Mouse (Mus musculus) forebrain, postnatal 0 days (tissue): Measurements from ENCODE around the gene Olfr39. TPM values are rescaled to one million over a fixed set of nuclear protein-coding genes. Genes with fewer than 3 reads are reported as not detected.
"Not testable (repeated sequence)": the region's sequence is repeated elsewhere in the genome, so short reads cannot be mapped to it uniquely, and the experiment has no call there.

Experiments used
- ATAC-seq: fragments of 200-750 bp; cut with Nextera tagmentation; 2 replicates; pipeline ENCODE4 v1.8.0; 2017; ENCODE audit warnings: mild to moderate bottlenecking, moderate library complexity
- DNase-seq: peaks from one replicate; pipeline ENCODE4 v3.0.0-alpha.2; 2015
- H3K27ac ChIP-seq: fragments of 300-500 bp; sonication (generic); 2 replicates; pipeline ENCODE4 v1.5.1; 2014; ENCODE audit warnings: low read depth, mild to moderate bottlenecking, antibody characterized with exemption, low read length, moderate library complexity, mixed read lengths
- H3K27me3 ChIP-seq: fragments of 300-500 bp; sonication (generic); 2 replicates; pipeline ENCODE4 v1.6.1; 2014; ENCODE audit warnings: mild to moderate bottlenecking, low read length, mixed read lengths; ENCODE audit not compliant: insufficient read depth
- H3K36me3 ChIP-seq: fragments of 300-500 bp; sonication (generic); 2 replicates; pipeline ENCODE4 v1.6.1; 2014; ENCODE audit warnings: mild to moderate bottlenecking, moderate library complexity; ENCODE audit not compliant: insufficient read depth
- H3K4me1 ChIP-seq: fragments of 300-500 bp; sonication (generic); 2 replicates; pipeline ENCODE4 v1.6.1; 2014; ENCODE audit warnings: antibody characterized with exemption; ENCODE audit not compliant: insufficient read depth
- H3K4me2 ChIP-seq: fragments of 300-500 bp; sonication (generic); 2 replicates; pipeline ENCODE4 v1.6.1; 2014; ENCODE audit warnings: low read depth, mild to moderate bottlenecking, moderate library complexity
- H3K4me3 ChIP-seq: fragments of 300-500 bp; sonication (generic); 2 replicates; pipeline ENCODE4 v1.5.1; 2014; ENCODE audit warnings: low read depth, low read length, mixed read lengths
- H3K9ac ChIP-seq: fragments of 300-500 bp; sonication (generic); 2 replicates; pipeline ENCODE4 v1.6.1; 2014; ENCODE audit warnings: mild to moderate bottlenecking
- H3K9me3 ChIP-seq: fragments of 300-500 bp; sonication (generic); 2 replicates; pipeline ENCODE4 v1.6.1; 2016; ENCODE audit warnings: low read length
- CTCF ChIP-seq: sonication (generic); IDR thresholded peaks from 2 replicates; pipeline ENCODE4 v1.5.1; 2016; ENCODE audit warnings: antibody characterized with exemption, control low read depth, low read depth
- WGBS: fragments of 180-500 bp; shearing (Covaris S2); extraction: QIAGEN DNeasy Blood & Tissue Kit; methylation state at CpG from one replicate; pipeline ENCODE4 v1.1.7; 2014; 5-methylcytosine and 5-hydroxymethylcytosine counted together
- polyA plus RNA-seq: library from polyadenylated mRNA; unstranded; fragments of >200 nt; fragmentation: Nextera tagmentation; extraction: Ambion mirVana; gene quantifications from 2 replicates; pipeline ENCODE4 v1.2.1, GENCODE M21; 2015
- total RNA-seq: library from RNA; depleted of rRNA; stranded (reverse); fragments of >200 nt; gene quantifications from 2 replicates; pipeline ENCODE4 v1.2.3, GENCODE M21; 2014; rRNA removed

Gene Olfr39
- not detected in 2 replicates for total RNA-seq
- polyA plus RNA-seq = not detected in 2 replicates

GRCm38 (mm10) chr9:20282051-20282450, at the start of gene Olfr39:
Olfr39 (plus strand) TSS chr9:20282351.
- Histone ChIP-seq H3K9ac (no peak within 1 kb of the TSS), H3K27ac (no peak within 1 kb of the TSS), H3K4me1 (no peaks in the 10 kb centered on the region), H3K27me3 (no peaks in the 10 kb centered on the region), H3K36me3 (no peaks in the 10 kb centered on the region), H3K9me3 (no peaks in the 10 kb centered on the region), H3K4me2 (no peak within 1 kb of the TSS), H3K4me3 (no peak within 1 kb of the TSS)
- WGBS = 86% methylated on average over 1 of the region's 1 CpGs
- ATAC-seq (no peak), DNase-seq (no peak)
- TF ChIP-seq CTCF = no peak

GRCm38 (mm10) chr9:20236819-20237218, 45.3 kb upstream of the Olfr39 start, which contains the start of gene Olfr872:
Olfr872 (plus strand) TSS chr9:20237119.
- H3K36me3 ChIP-seq = no peaks in the 10 kb centered on the region
- no peak within 1 kb of the TSS for H3K9ac ChIP-seq
- TF ChIP-seq CTCF = no peak
- H3K4me3 ChIP-seq = no peak within 1 kb of the TSS
- DNase-seq (no peak), ATAC-seq (no peak)
- no peaks in the 10 kb centered on the region for H3K4me1 ChIP-seq
- H3K27ac ChIP-seq = no peak within 1 kb of the TSS
- no peaks in the 10 kb centered on the region for H3K9me3 ChIP-seq
- no peaks in the 10 kb centered on the region for H3K27me3 ChIP-seq
- H3K4me2 ChIP-seq = no peak within 1 kb of the TSS

GRCm38 (mm10) chr9:20237378-20237777, 44.8 kb upstream of the Olfr39 start:
- no peak overlapping the region for H3K4me2 ChIP-seq
- ATAC-seq (no peak), DNase-seq (no peak)
- no peaks in the 10 kb centered on the region for H3K9me3 ChIP-seq
- H3K27ac ChIP-seq = no peak overlapping the region
- H3K27me3 ChIP-seq = no peaks in the 10 kb centered on the region
- H3K36me3 ChIP-seq = no peaks in the 10 kb centered on the region
- H3K9ac ChIP-seq = no peak overlapping the region
- no peak for TF ChIP-seq CTCF
- WGBS = 69% methylated on average over 2 of the region's 2 CpGs
- no peaks in the 10 kb centered on the region for H3K4me1 ChIP-seq
- no peak overlapping the region for H3K4me3 ChIP-seq

GRCm38 (mm10) chr9:20295562-20295961, 13.4 kb downstream of the Olfr39 start:
- 78% methylated on average over 5 of the region's 5 CpGs for WGBS
- not testable (repeated sequence) for H3K27me3 ChIP-seq, H3K4me2 ChIP-seq, DNase-seq, H3K9me3 ChIP-seq, H3K27ac ChIP-seq, H3K9ac ChIP-seq, H3K36me3 ChIP-seq, ATAC-seq, H3K4me3 ChIP-seq, H3K4me1 ChIP-seq

GRCm38 (mm10) chr9:20298232-20298631, 16.1 kb downstream of the Olfr39 start, which contains the start of gene Olfr873:
Olfr873 (plus strand) TSS chr9:20298532.
- ATAC-seq (no peak), DNase-seq (no peak)
- H3K9ac ChIP-seq = no peak within 1 kb of the TSS
- no peaks in the 10 kb centered on the region for H3K9me3 ChIP-seq
- no peaks in the 10 kb centered on the region for H3K36me3 ChIP-seq
- H3K4me1 ChIP-seq = no peaks in the 10 kb centered on the region
- no peak for TF ChIP-seq CTCF
- H3K4me3 ChIP-seq = no peak within 1 kb of the TSS
- H3K27ac ChIP-seq = no peak within 1 kb of the TSS
- no peak within 1 kb of the TSS for H3K4me2 ChIP-seq
- 94% methylated on average over 1 of the region's 1 CpGs for WGBS
- H3K27me3 ChIP-seq = no peaks in the 10 kb centered on the region

GRCm38 (mm10) chr9:20335994-20336393, 53.8 kb downstream of the Olfr39 start, which contains the start of gene Olfr18:
Olfr18 (minus strand) TSS chr9:20336094.
- Histone ChIP-seq H3K4me1 (no peaks in the 10 kb centered on the region), H3K27ac (no peak within 1 kb of the TSS), H3K4me3 (no peak within 1 kb of the TSS), H3K27me3 (no peaks in the 10 kb centered on the region), H3K4me2 (no peak within 1 kb of the TSS), H3K9ac (no peak within 1 kb of the TSS), H3K36me3 (no peaks in the 10 kb centered on the region), H3K9me3 (no peaks in the 10 kb centered on the region)
- TF ChIP-seq CTCF = no peak
- DNase-seq (no peak), ATAC-seq (no peak)

Other genes starting within 250 kb of the Olfr39 start
- not detected in 2 replicates for gene Olfr867, start 224.8 kb upstream of the Olfr39 start, total RNA-seq
- not detected in 2 replicates for gene Olfr867, start 224.8 kb upstream of the Olfr39 start, polyA plus RNA-seq
- gene Olfr868, start 183.7 kb upstream of the Olfr39 start, total RNA-seq = not detected in 2 replicates
- not detected in 2 replicates for gene Olfr868, start 183.7 kb upstream of the Olfr39 start, polyA plus RNA-seq
- gene Olfr869, start 153.3 kb upstream of the Olfr39 start, total RNA-seq = not detected in 2 replicates
- gene Olfr869, start 153.3 kb upstream of the Olfr39 start, polyA plus RNA-seq = not detected in 2 replicates
- gene Olfr870, start 108.3 kb upstream of the Olfr39 start, total RNA-seq = not detected in 2 replicates
- gene Olfr870, start 108.3 kb upstream of the Olfr39 start, polyA plus RNA-seq = not detected in 2 replicates
- gene Olfr871, start 70.1 kb upstream of the Olfr39 start, total RNA-seq = not detected in 2 replicates
- not detected in 2 replicates for gene Olfr871, start 70.1 kb upstream of the Olfr39 start, polyA plus RNA-seq
- gene Olfr872, start 45.2 kb upstream of the Olfr39 start, total RNA-seq = not detected in 2 replicates
- not detected in 2 replicates for gene Olfr872, start 45.2 kb upstream of the Olfr39 start, polyA plus RNA-seq
- gene Olfr873, start 16.2 kb downstream of the Olfr39 start, total RNA-seq = not detected in 2 replicates
- not detected in 2 replicates for gene Olfr873, start 16.2 kb downstream of the Olfr39 start, polyA plus RNA-seq
- 0.10 TPM in 1 of 2 replicates, not detected in the other for gene Olfr18, start 53.7 kb downstream of the Olfr39 start, total RNA-seq
- gene Olfr18, start 53.7 kb downstream of the Olfr39 start, polyA plus RNA-seq = 0.13 TPM in 1 of 2 replicates, not detected in the other
- gene Zfp560, start 102.8 kb downstream of the Olfr39 start, total RNA-seq = 51.3 and 55.8 TPM in 2 replicates
- gene Zfp560, start 102.8 kb downstream of the Olfr39 start, polyA plus RNA-seq = 88.3 and 119 TPM in 2 replicates
- gene Zfp26, start 177.8 kb downstream of the Olfr39 start, total RNA-seq = 35.3 and 40.6 TPM in 2 replicates
- gene Zfp26, start 177.8 kb downstream of the Olfr39 start, polyA plus RNA-seq = 6.3 and 9.2 TPM in 2 replicates
- gene Zfp426, start 210.4 kb downstream of the Olfr39 start, total RNA-seq = 51.8 and 54.2 TPM in 2 replicates
- gene Zfp426, start 210.4 kb downstream of the Olfr39 start, polyA plus RNA-seq = 18.9 and 22.0 TPM in 2 replicates
- gene Zfp266, start 239.1 kb downstream of the Olfr39 start, total RNA-seq = 123 and 156 TPM in 2 replicates
- 44.3 and 57.1 TPM in 2 replicates for gene Zfp266, start 239.1 kb downstream of the Olfr39 start, polyA plus RNA-seq